Mouse (Mus musculus) CH12.LX (cell line): ENCODE results near the gene Cish. TPM values are rescaled to one million over a fixed set of nuclear protein-coding genes. Genes with fewer than 3 reads are reported as not detected.

Experiments
- DNase-seq: peaks from one replicate; pipeline ENCODE4 v3.0.0-alpha.2; 2013; ENCODE audit errors: extremely low read depth
- H3K27ac ChIP-seq: 2 replicates; pipeline ENCODE4 v1.5.1; 2012; ENCODE audit warnings: low read depth, mild to moderate bottlenecking, control low read depth, moderate library complexity; ENCODE audit not compliant: insufficient read depth
- H3K27me3 ChIP-seq: replicated peaks from 2 replicates; pipeline ENCODE3; 2012; ENCODE audit warnings: inconsistent platforms
- H3K36me3 ChIP-seq, 2 experiments: replicated peaks in 1 of 2; 2 replicates each; pipeline versions ENCODE3 to v1.6.1; 2012; ENCODE audit warnings: inconsistent platforms in 1 of 2, low read length in 1 of 2, mild to moderate bottlenecking in 1 of 2, mixed read lengths in 1 of 2, moderate library complexity in 1 of 2; ENCODE audit not compliant: control insufficient read depth in 1 of 2, insufficient read depth in 1 of 2
- H3K4me1 ChIP-seq, 2 experiments: 2 replicates each; pipeline ENCODE4 v1.6.1; 2012; ENCODE audit warnings: inconsistent platforms in 1 of 2, moderate library complexity in 1 of 2; ENCODE audit not compliant: insufficient read depth in 2 of 2, control insufficient read depth in 1 of 2
- H3K4me2 ChIP-seq: 2 replicates; pipeline ENCODE4 v1.6.1; 2012; ENCODE audit warnings: low read depth, mild to moderate bottlenecking, control low read depth; ENCODE audit not compliant: poor library complexity, insufficient read depth, severe bottlenecking
- H3K4me3 ChIP-seq, 3 experiments: fragments of 150-350 bp in 1 of 3; sonication (generic) in 1 of 3; replicated peaks in 1 of 3; 2 replicates each; pipeline versions ENCODE3 to v1.5.1; 2011 to 2012; ENCODE audit warnings: low read depth in 2 of 3, low read length in 2 of 3, mild to moderate bottlenecking in 2 of 3, moderate library complexity in 2 of 3, control low read depth in 1 of 3, improper control_type of control experiment in 1 of 3, inconsistent platforms in 1 of 3, mixed read lengths in 1 of 3; ENCODE audit not compliant: poor library complexity in 1 of 3
- H3K79me2 ChIP-seq: replicated peaks from 2 replicates; pipeline ENCODE4 v1.6.1; 2012; ENCODE audit warnings: mild to moderate bottlenecking, moderate library complexity; ENCODE audit not compliant: control insufficient read depth, poor library complexity, insufficient read depth, severe bottlenecking; ENCODE audit errors: extremely low read depth
- H3K9ac ChIP-seq: 2 replicates; pipeline ENCODE4 v1.6.1; 2012; ENCODE audit warnings: low read depth, mild to moderate bottlenecking, control low read depth, moderate library complexity; ENCODE audit not compliant: insufficient read depth
- H3K9me3 ChIP-seq: replicated peaks from 2 replicates; pipeline ENCODE3; 2012; ENCODE audit warnings: low read length, inconsistent platforms, mixed read lengths
- CTCF ChIP-seq, 2 experiments: IDR thresholded peaks in 1 of 2; conservative IDR thresholded peaks in 1 of 2; 2 replicates each; pipeline ENCODE4 v1.5.1; 2011 to 2012; ENCODE audit warnings: low read depth in 2 of 2, low read length in 2 of 2, improper control_type of control experiment in 1 of 2, inconsistent platforms in 1 of 2, mild to moderate bottlenecking in 1 of 2, moderate library complexity in 1 of 2
- HCFC1 ChIP-seq: IDR thresholded peaks from 2 replicates; pipeline ENCODE4 v1.6.1; 2012; ENCODE audit warnings: low read depth, mild to moderate bottlenecking, inconsistent platforms, low read length, improper control_type of control experiment
- IRF4 ChIP-seq: IDR thresholded peaks from 2 replicates; pipeline ENCODE4 v1.6.1; 2014; ENCODE audit warnings: low read depth, mild to moderate bottlenecking, inconsistent platforms, low read length, improper control_type of control experiment
- JUND ChIP-seq: conservative IDR thresholded peaks from 2 replicates; pipeline ENCODE4 v1.6.1; 2011; ENCODE audit warnings: low read depth, low read length, improper control_type of control experiment
- KAT2A ChIP-seq: IDR thresholded peaks from 2 replicates; pipeline ENCODE4 v1.6.1; 2012; ENCODE audit warnings: low read length, improper control_type of control experiment, inconsistent platforms; ENCODE audit not compliant: insufficient replicate concordance
- MAX ChIP-seq: IDR thresholded peaks from 2 replicates; pipeline ENCODE4 v1.6.1; 2011; ENCODE audit warnings: low read length, improper control_type of control experiment
- MAZ ChIP-seq: IDR thresholded peaks from 2 replicates; pipeline ENCODE4 v1.6.1; 2012; ENCODE audit warnings: low read depth, mild to moderate bottlenecking, inconsistent platforms, low read length, improper control_type of control experiment, moderate library complexity
- MEF2A ChIP-seq: IDR thresholded peaks from 2 replicates; pipeline ENCODE4 v1.6.1; 2014; ENCODE audit warnings: low read depth, mild to moderate bottlenecking, inconsistent platforms, low read length, improper control_type of control experiment, borderline replicate concordance
- NELFE ChIP-seq: IDR thresholded peaks from 2 replicates; pipeline ENCODE4 v1.6.1; 2011; ENCODE audit warnings: low read depth, low read length, improper control_type of control experiment
- NRF1 ChIP-seq: IDR thresholded peaks from 2 replicates; pipeline ENCODE4 v1.6.1; 2014; ENCODE audit warnings: low read depth, mild to moderate bottlenecking, inconsistent platforms, low read length, improper control_type of control experiment, moderate library complexity
- PAX5 ChIP-seq: IDR thresholded peaks from 2 replicates; pipeline ENCODE4 v1.6.1; 2012; ENCODE audit warnings: low read length, inconsistent platforms, mixed read lengths
- POLR2AphosphoS2 ChIP-seq: IDR thresholded peaks from 2 replicates; pipeline ENCODE4 v1.6.1; 2011; ENCODE audit warnings: low read depth, low read length, improper control_type of control experiment
- RAD21 ChIP-seq: IDR thresholded peaks from 2 replicates; pipeline ENCODE4 v1.6.1; 2011; ENCODE audit warnings: low read depth, mild to moderate bottlenecking, low read length, improper control_type of control experiment, moderate library complexity
- SMC3 ChIP-seq: IDR thresholded peaks from 2 replicates; pipeline ENCODE4 v1.6.1; 2011; ENCODE audit warnings: low read depth, low read length, improper control_type of control experiment
- USF1 ChIP-seq: IDR thresholded peaks from 2 replicates; pipeline ENCODE4 v1.6.1; 2014; ENCODE audit warnings: low read depth, mild to moderate bottlenecking, inconsistent platforms, low read length, improper control_type of control experiment
- ZC3H11A ChIP-seq: IDR thresholded peaks from 2 replicates; pipeline ENCODE4 v1.6.1; 2012; ENCODE audit warnings: low read depth, mild to moderate bottlenecking, inconsistent platforms, low read length, improper control_type of control experiment
- ZKSCAN1 ChIP-seq: IDR thresholded peaks from 2 replicates; pipeline ENCODE4 v1.6.1; 2012; ENCODE audit warnings: low read depth, inconsistent platforms, low read length, improper control_type of control experiment, borderline replicate concordance
- ZNF384 ChIP-seq: IDR thresholded peaks from 2 replicates; pipeline ENCODE4 v1.6.1; 2012; ENCODE audit warnings: low read depth, low read length, improper control_type of control experiment, inconsistent platforms
- dilution Hi-C: fragments of 300-500 bp; cut with MboI; formaldehyde crosslinking; loops from 2 replicates; pipeline ENCODE4 v1.14.3; 2020; ENCODE audit warnings: low sequenced_read_pairs; ENCODE audit not compliant: extremely low pct_unique_long_range_greater_than_20kb, extremely low pct_ligation_motif_present
- in situ Hi-C: fragments of 300-500 bp; cut with MboI; formaldehyde crosslinking; loops from 3 replicates; pipeline ENCODE4 v1.14.3; 2019; ENCODE audit warnings: low sequenced_read_pairs, low pct_ligation_motif_present, low pct_unique_long_range_greater_than_20kb, mixed read lengths
- polyA plus RNA-seq: library from polyadenylated mRNA; unstranded; fragments of >175 nt; gene quantifications from 2 replicates; pipeline ENCODE4 v1.2.1, GENCODE M21; 2012; ENCODE audit warnings: low read depth; ENCODE audit not compliant: insufficient read length
- total RNA-seq, 2 experiments: library from RNA; depleted of rRNA; stranded (reverse); fragments of 300-350 nt in 1 of 2; fragments of >200 nt in 1 of 2; gene quantifications; 2 replicates each; pipeline ENCODE4 v1.2.3; 2012 to 2014

The Cish gene
- total and polyA plus RNA-seq, 3 experiments = 0.43 to 4.6 (median 3.5) TPM

DNA sequence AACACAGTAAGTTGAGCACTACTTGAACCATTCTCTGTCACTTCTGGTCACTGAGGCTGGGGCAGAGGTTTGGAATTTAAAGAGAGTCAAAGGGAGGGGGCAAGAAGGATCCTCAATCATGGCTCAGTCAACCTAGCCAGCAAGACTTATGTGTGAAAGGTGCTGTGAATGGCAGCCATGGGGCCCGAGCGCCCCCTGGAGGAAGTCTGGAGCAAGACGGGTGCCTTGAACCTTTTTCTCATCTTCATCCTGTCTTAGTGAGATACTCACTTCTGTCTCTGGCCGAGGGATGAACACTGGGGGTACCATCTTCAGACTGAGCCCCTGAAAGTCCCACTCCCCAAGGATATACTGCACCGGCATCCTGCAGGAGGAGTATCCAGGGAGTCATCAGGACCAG is 40.1 kb downstream of the Cish start:
- no peak overlapping the region for H3K4me2 ChIP-seq
- TF ChIP-seq PAX5 = no peak
- TF ChIP-seq ZNF384 = no peak
- no peak for TF ChIP-seq JUND
- peak; percentile 58; the same call in 1 of the 2 replicates for TF ChIP-seq NELFE
- TF ChIP-seq MAX = no peak
- TF ChIP-seq CTCF (conservative IDR thresholded peaks at IDR 0.05 in 1 of 2, IDR thresholded peaks at IDR 0.05 in 1 of 2; ENCODE audit: low read depth in 2 of 2, low read length in 2 of 2) = peak; percentile 92 to 99
- TF ChIP-seq ZC3H11A = peak; percentile 95
- TF ChIP-seq MEF2A = peak; percentile 31; the same call in 1 of the 2 replicates
- peak; percentile 100 for TF ChIP-seq SMC3
- no peak for TF ChIP-seq USF1
- TF ChIP-seq NRF1 = 0 out of 2 replicates have a peak, but pooled peaks have one; percentile 24
- 0 out of 2 replicates have a peak, but pooled peaks have one; percentile 23 for TF ChIP-seq IRF4
- no peak for TF ChIP-seq MAZ
- peak; percentile 98 for TF ChIP-seq RAD21
- TF ChIP-seq KAT2A = no peak
- H3K36me3 ChIP-seq = peaks cover 7 to 54% of the 10 kb centered on the region in 2 experiments
- H3K27me3 ChIP-seq = peaks cover 2% of the 10 kb centered on the region
- no peaks in the 10 kb centered on the region for H3K9me3 ChIP-seq
- dilution Hi-C loops (no loop called here), in situ Hi-C loops (loop anchor here (5.0 kb wide), 1 partner anchor 39 kb away; the partner anchor contains the start of gene Cish)
- peak; percentile 80 for DNase-seq
- H3K27ac ChIP-seq = no peak overlapping the region; the same call in 1 of the 2 replicates
- no peak overlapping the region; the same call in 1 of the 2 replicates for H3K9ac ChIP-seq
- H3K4me1 ChIP-seq = peaks cover 22 to 65% of the 10 kb centered on the region in 2 experiments
- H3K4me3 ChIP-seq = no peak overlapping the region
- no peaks in the 10 kb centered on the region for H3K79me2 ChIP-seq

DNA sequence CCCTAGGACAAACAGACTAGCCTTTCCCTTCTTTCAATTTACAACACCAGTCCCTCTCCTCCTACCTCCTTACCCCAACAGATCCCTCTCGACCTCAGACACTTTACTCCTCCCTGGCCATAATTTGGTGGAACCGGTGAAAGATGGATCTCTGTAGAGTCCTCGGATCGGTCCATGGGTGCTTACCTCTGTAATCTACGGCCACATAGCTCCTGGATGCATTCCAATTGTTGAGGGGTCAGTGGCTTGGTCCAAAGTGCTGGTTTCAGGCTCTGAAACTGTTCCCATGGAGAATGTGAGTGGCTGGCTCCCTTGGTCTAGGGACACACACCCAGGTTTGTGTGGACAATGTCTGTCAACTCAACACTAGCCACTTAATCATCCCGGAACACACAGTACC is 40.6 kb downstream of the Cish start:
- Histone ChIP-seq H3K79me2 (no peaks in the 10 kb centered on the region), H3K4me1 (peaks cover 26 to 64% of the 10 kb centered on the region in 2 experiments), H3K9ac (no peak overlapping the region), H3K36me3 (peaks cover 7 to 49% of the 10 kb centered on the region in 2 experiments), H3K4me2 (no peak overlapping the region), H3K27me3 (peaks cover 7% of the 10 kb centered on the region), H3K4me3 (no peak overlapping the region), H3K9me3 (no peaks in the 10 kb centered on the region)
- dilution Hi-C loops (no loop called here), in situ Hi-C loops (loop anchor here (5.0 kb wide), 1 partner anchor 39 kb away; the partner anchor contains the start of gene Cish)
- DNase-seq = no peak
- TF ChIP-seq ZKSCAN1 (no peak), POLR2AphosphoS2 (no peak), HCFC1 (no peak), KAT2A (no peak)
- TF ChIP-seq, all 38 proteins: peak for 0
- no peak overlapping the region for H3K27ac ChIP-seq
